Mouse (Mus musculus) spleen, adult 12 weeks (tissue): ENCODE results near the gene Mecom.
"Not testable (repeated sequence)": the region's sequence is repeated elsewhere in the genome, so short reads cannot be mapped to it uniquely, and the experiment has no call there.

Source experiments
- DNase-seq: peaks from one replicate; pipeline ENCODE4 v3.0.0; 2022; ENCODE audit warnings: low spot score

Gene Mecom

DNA sequence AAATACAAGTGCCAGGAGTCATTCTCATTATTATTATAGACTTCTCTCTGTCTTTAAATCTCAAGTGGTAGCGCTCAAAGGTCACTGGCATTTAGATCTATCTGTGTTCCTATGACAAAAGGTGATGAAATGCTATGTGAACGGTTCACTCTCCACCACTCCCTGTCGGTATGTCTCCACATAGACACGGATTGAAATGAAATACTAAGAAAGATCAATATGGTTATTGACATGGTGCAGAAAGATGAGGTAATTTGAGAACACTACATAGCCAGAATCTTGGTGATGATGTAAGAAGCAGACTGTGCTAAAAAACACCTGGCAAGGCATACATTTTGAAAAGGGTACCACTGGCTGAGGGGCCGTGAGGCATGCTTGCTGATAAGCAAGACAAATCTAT is 294.1 kb downstream of the Mecom start:
- no peak for DNase-seq

DNA sequence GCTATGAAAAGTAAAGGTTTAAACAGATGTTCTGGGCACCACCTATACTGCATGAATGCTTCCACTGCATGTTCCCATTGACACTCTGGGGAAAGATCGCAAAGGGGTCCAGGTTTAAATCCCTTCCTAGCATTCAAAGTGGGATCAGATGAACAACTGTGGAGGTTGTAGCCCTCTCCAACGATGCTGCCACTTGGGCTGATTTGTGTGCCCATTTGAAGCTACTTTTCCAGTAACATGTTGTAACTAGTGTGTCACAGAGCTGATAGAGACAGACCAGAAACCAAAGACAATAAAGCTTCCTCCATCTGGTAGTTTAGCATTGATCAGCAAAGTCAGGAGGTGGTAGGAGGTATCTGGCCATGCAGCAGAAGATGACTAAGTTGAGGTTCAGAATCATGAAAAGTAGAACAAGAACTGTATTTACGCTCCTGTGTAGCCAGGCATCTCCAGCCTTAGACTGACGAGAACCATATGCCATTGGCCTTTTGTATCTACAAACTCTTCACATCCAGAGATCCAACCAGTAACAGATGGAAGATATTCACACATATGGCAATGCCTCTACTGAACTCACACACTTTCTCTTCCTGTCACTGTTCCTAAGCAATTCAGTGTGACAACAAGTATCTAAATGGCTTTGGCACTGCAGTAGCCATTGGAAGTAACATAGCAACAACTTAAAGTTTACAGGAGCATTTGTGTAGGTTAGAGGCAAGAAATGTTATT is 299.0 kb downstream of the Mecom start:
- DNase-seq, result no peak

DNA sequence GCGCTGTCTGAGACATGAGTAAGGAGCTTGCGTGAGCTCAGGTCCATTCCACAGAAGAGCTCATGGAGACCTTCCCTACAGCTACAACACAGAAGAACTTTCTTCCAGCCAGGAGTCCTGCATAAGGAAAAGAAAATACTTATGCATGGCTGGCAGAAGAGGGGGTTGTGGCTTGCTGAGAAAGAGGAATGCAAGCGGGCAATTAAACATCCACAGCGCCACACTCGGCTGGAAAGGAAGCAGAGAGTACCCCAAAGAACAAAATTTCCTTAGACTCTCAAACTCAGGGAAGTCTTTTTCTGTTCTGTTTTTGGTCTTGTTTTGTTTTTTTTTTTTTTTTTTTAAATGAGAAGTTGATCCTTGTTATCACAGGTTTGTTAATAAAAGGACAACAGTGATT is 300.6 kb downstream of the Mecom start:
- no peak for DNase-seq

GRCm38 (mm10) chr3:30246431-30247041 is 301.3 kb downstream of the Mecom start:
- no peak for DNase-seq

DNA sequence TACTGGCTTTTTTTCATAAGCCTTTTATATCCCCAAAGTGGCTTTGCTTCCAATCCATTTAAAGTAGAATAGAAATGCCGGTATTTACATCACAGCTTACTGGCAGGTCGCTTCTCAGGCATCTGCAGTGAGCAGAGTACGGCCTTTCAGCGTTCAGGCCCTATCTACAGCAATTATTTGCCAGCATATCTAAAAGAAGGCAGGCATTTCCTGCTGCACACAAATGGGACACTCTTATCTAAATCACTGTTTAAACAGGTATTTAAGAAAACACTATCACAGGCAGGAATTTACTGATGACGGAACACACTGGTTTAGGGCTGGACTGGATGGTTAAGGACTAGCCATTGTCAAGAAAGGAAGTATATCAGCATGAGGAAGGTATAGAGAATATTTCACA is 301.9 kb downstream of the Mecom start:
- no peak for DNase-seq

DNA sequence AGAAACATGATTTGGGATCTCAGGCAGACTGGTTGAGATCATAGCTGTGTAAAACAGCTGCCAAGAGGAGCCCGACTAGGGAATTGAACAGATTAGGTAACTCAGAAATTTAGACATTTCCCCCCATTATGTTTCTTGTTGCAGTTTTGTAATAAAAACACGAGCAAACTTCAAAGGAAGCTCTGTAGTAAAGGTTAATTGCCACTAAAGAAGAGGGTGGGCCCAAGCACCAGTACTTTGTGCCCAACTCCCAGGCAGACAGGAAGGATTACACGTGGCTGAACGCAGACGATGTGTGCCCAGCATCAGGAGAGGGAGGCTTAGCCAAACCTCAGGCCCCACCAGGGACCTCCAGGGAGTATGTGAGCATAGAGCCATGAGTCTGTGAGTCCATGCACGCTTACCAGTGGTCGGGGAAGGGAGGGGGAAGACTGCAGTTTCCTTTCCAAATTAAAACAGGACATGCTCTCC is 303.4 kb downstream of the Mecom start:
- DNase-seq, result no peak

DNA sequence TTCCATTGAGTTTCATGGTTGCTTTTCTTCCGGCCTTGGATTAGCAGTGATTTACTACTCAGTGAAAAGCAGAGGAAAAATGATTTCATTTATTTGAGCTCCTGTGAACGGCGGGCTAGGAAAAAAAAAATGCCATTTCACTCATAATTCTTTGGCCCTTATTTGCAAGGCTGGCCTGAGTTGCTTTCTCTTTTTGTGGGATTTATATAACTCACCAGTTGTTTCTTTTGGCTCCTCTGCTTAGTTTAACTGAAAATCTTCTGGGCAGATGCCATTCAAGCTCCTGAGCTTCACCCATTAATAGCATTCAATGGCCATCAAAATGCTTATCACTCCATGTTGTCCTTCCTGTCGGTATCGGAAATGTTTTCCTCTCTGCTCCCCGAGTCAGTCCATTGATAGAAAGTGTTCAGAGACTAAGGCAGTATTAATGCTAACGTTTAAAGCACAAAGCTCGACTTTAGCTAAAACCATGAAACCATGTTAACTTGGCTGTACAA is 304.0 kb downstream of the Mecom start:
- no peak for DNase-seq

DNA sequence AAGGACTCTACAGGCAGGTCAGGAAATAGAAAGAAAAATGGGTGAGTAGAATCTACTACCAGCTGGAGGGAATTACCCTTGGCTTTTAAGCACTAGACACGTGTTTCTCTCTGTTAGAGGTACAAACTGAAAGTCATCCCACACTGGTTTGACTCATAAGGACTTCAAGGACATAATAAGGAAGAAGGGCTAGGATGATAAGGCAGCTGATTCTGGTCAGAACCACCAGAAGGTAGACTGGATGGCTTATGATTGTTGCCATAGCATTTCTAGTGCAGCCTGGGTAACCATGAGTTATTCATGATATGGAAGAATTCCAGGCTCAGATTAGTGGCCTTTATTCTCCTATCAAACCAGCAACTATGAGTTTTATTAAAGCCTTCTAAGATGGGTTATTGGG is 308.4 kb downstream of the Mecom start:
- DNase-seq, result no peak

DNA sequence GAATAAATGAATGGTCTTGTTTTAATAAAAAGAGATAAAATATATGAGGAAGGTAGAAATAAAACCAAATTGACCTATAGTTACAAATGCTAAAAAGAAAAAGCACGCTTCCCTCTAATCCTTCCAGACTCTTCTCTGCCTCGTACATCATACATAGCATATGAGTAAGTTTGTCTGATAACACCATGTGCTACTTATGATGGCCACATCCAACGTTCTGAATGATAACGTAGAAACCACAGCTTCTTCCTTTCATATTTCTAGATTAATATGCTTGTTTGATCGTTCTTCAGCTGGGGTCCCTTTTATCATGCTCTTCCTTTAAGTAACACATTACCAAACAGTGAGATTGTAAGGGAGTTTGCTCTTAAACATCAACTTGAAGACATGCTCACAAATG is 310.3 kb downstream of the Mecom start:
- DNase-seq, result no peak

- DNase-seq, result no peak
These were observed 313.8 kb downstream of the Mecom start for GRCm38 (mm10) chr3:30234018-30234417.

DNA sequence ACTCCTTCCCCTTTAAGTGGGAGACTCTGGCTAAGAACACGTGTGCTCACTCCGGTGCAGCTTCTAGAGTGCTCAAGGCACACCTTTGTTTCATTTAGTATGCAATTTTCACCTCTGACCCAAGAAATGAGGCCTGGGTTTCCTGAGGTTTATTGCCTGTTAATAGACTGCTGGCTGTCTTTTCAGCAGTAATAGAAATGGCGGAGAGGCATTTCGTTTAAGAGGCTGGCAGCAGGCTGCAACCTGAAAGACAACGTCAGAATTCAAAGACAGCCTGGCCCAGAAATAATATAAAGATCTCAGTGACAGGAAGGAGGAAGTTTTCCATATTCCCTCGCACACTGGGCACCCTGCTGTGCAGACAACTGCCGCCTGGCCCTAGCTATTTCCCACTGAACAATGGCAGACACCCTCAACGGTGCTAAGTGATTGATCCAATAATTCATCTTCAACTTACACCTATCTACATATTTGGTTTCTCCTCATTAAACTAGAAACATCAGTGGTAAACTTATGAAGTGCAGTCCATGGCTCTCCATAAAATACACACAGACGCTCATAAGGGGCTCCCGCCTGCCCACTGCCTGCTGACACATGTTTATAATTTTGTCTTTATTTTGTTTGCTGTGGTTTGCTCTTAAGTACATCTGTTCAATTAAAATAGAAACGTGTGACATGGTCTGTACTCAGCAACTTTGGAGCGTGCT is 319.7 kb downstream of the Mecom start:
- DNase-seq, result no peak

DNA sequence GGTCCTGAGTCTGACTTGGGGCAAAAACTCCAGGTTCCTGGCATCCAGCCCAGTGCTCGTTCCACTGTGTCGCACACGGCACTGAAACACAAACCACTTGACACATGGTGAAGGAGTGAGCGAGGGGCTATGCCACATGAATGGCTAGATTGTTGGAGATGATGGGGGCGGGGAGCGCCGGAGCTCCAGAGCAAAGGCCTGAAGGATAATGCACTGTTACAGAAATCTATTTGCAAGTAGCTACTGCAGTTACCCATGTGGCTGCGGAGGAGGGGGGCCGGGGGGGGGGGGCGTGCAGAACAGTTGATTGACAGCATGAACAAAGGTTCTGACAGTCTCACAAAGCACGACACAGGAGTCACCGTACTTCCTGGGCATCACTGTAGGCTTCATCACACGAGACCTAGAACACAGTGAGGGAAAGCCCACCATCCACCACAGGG is 320.9 kb downstream of the Mecom start:
- no peak for DNase-seq

DNA sequence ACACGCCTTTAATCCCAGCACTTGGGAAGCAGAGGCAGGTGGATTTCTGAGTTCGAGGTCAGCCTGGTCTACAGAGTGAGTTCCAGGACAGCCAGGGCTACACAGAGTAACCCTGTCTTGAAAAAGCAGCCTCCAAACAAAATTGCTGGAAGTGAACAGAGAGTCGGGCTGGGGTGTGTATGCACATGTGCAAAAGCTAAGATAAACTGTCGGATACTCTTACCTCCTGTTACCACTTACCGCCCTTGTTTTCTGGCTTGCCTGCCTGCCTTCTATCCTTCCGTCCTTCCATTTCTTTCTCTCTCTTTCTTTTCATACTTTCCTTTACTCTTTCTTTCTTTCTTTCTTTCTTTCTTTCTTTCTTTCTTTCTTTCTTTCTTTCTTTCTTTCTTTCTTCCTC is 322.6 kb downstream of the Mecom start:
- not testable (repeated sequence) for DNase-seq

GRCm38 (mm10) chr3:30220701-30221412 is 327.0 kb downstream of the Mecom start:
- DNase-seq, result no peak

GRCm38 (mm10) chr3:30219891-30220290 is 327.9 kb downstream of the Mecom start:
- no peak for DNase-seq

- no peak for DNase-seq
These were observed 328.5 kb downstream of the Mecom start for GRCm38 (mm10) chr3:30219190-30219884.

DNA sequence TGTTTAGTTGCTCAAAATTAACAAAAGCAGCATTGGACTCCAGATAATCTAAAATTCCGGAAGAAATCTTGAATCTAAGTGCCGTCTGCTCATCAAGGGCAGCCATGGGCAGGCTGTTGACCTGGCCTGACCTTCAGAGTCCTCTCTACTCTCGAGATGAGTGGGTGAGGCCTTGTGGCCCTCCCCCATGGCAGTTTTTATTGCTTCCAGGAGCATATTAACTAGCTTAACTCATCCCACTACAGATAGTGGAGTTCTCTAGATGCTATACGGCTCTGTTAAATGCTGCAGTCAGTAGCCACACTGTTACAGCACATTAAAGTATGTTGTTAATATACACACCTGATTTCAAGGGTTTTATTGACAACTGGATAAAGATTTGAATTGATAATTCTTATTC is 333.2 kb downstream of the Mecom start:
- DNase-seq, result no peak

DNA sequence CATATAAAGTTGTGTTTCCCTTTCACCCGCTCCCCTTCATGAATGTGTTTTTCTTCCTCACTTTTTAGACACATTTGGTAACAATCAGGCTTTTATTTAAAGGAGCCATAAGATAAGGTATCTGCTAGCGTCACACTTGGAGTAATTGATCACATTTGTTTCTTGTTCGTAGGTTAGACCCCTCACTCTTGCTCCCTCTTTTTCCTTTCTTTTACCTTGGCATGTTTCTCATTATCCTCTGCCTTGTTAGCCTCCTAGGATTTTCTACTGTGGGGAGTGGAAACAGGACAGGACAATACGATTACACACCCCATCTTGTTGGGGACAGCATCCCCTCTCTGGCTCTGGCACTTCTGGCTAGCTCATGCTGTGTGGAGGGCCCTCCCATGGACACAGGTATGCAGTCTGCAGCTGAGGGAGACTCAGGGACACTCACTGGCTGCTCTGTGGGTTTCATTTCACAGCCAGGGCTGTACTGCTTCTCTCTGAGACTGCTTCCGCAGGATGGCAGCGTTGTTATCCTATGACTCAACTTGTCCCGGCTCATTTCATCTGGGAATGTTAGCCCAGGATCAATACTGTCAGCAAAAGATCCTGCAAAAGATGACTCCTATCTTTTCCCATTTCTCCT is 334.2 kb downstream of the Mecom start:
- no peak for DNase-seq

DNA sequence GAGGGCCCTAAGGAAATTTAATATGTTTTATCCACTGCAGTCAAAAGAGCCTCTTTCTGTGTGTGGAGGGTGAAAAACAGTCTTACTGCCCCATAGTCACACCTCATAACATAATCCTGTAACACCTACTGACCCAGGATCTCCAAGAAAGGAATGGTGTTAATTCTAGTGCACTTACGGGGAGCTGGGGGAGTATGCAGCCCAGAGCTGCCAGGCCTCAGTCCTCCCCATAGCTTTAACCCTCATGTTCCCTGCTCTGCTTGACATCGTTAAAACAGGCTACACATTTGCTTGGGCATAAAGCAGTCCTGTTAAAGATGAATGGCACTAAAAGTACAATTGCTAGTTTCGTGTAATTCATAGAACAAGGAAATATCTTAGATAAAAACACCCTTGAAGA is 335.0 kb downstream of the Mecom start:
- DNase-seq, result no peak

DNA sequence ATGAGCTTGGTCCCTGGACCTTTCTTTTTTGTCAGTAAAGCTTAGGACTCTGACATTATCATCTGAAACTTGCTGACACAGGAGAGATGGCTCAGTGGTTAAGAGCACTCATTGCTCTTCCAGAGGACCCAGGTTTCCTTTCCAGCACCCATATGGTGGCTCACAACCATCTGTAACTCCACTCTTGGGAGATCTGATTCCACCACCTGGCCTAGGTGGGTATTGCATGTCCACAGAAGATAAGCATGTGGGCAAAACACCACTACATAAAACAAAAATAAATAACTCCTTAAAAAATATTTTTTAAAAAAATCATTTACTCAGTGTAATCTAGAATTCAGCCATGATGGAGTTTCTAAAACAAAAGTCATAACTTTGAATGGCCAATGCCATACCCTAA is 338.7 kb downstream of the Mecom start:
- no peak for DNase-seq

DNA sequence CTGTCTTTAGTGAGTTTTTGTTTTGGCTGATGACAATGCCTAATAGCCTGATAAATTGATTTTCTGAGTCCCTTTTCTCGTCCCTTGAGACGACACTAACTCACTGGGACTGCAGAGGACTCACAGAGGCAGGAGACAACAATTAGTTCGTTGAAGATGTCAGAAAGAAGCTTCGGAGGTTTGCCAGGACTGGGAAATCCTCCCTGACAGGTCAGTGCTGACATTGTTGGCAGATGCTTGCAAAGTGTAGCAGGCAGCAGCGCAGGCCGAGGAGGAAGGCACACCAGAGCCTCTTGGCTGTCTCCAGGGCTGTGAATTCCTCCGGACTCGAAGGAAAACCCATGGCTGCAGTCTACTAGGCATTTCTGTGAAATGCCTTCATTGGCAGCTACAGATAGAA is 339.9 kb downstream of the Mecom start:
- no peak for DNase-seq
